8 mouse cellular contexts compared by ENCODE assay signal in the genomic region with DNA sequence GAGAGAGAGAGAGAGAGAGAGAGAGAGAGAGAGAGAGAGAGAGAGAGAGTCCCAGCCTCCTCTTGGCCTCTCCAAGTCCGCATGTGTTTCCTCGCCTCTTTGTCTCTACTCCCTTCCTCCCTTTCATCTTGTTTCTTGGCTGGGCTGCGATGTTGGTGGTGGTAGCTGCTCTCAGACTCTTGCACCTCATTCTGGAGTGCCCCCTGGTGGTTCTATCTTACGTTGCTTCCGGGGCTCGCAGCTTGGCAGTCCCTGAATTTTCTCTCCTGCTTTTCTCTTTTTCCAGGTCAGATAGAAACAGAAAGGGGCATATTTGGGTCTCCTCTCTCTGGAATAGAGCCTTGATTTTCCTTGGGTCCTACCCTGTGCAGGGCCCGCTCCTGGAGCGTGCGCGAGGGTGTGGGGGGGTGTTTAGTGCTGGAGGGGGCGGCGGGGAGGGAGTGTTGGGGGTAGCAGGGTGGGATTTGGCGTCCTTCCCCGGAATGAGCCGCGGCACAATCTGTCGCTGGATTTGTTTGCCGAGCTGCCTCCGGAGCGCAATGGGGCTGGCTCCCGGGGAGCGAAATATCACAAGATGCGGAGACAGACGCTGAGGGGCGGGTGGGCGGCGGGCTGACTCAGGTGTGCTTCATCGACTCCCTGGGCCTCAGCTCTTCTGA. TPM values are rescaled to one million over a fixed set of nuclear protein-coding genes. Genes with fewer than 3 reads are reported as not detected.
DNase-seq lines count a peak whose midpoint lies in the region; ATAC-seq and TF ChIP-seq lines count a peak whose summit lies in the region.

No protein-coding gene starts in this region.

- peak overlapping the region; percentile 40 for H3K4me2 ChIP-seq in embryonic facial prominence, embryonic 11.5 days (ENCODE audit: low read depth, low read length)
- H3K4me2 ChIP-seq in heart, embryonic 11.5 days, result peak overlapping the region; percentile 58
- H3K4me2 ChIP-seq in liver, embryonic 12.5 days, result peak overlapping the region; percentile 65
- peak overlapping the region; percentile 99 for H3K4me2 ChIP-seq in myocyte (ENCODE audit: low read depth)

- no peaks in the 10 kb centered on the region for H3K9me3 ChIP-seq in embryonic facial prominence, embryonic 11.5 days (replicated peaks; ENCODE audit: control insufficient read depth, low read length)
- H3K9me3 ChIP-seq in heart, embryonic 11.5 days (replicated peaks; ENCODE audit: control insufficient read depth, low read length), result no peaks in the 10 kb centered on the region
- H3K9me3 ChIP-seq in liver, embryonic 12.5 days (replicated peaks), result no peaks in the 10 kb centered on the region

- H3K36me3 ChIP-seq in embryonic facial prominence, embryonic 11.5 days (replicated peaks; ENCODE audit: control insufficient read depth, insufficient read depth, low read depth, low read length), result no peaks in the 10 kb centered on the region
- no peaks in the 10 kb centered on the region for H3K36me3 ChIP-seq in heart, embryonic 11.5 days (ENCODE audit: control insufficient read depth, insufficient read depth, low read length)
- no peaks in the 10 kb centered on the region for H3K36me3 ChIP-seq in liver, embryonic 12.5 days
- no peaks in the 10 kb centered on the region for H3K36me3 ChIP-seq in myocyte (ENCODE audit: control insufficient read depth, insufficient read depth)

- DNase-seq in left cerebral cortex, adult 18-20 months (ENCODE audit: low spot score in 2 of 2), result peak; percentile 74 to 79
- no peak for DNase-seq in left cerebral cortex, adult 11 months (ENCODE audit: low spot score)
- peak; percentile 80 for DNase-seq in embryonic facial prominence, embryonic 11.5 days (ENCODE audit: low spot score)
- DNase-seq in kidney, adult 9 months, result peak; percentile 81
- DNase-seq in spleen, postnatal 4 days (ENCODE audit: low spot score in 2 of 2), result peak; percentile 77 to 88

- 2% methylated on average over 28 of the region's 28 CpGs for WGBS in embryonic facial prominence, embryonic 11.5 days
- 3% methylated on average over 28 of the region's 28 CpGs for WGBS in heart, embryonic 11.5 days (ENCODE audit: insufficient replicate concordance)
- 4% methylated on average over 28 of the region's 28 CpGs for WGBS in liver, embryonic 12.5 days (ENCODE audit: insufficient replicate concordance)

- H3K27me3 ChIP-seq in embryonic facial prominence, embryonic 11.5 days (ENCODE audit: control insufficient read depth, insufficient read depth, low read length), result peaks cover 61% of the 10 kb centered on the region
- peaks cover 77% of the 10 kb centered on the region for H3K27me3 ChIP-seq in heart, embryonic 11.5 days (ENCODE audit: control insufficient read depth, insufficient read depth, low read length)
- H3K27me3 ChIP-seq in liver, embryonic 12.5 days (replicated peaks), result peaks cover 99% of the 10 kb centered on the region
- peaks cover 34% of the 10 kb centered on the region for H3K27me3 ChIP-seq in myocyte (ENCODE audit: control insufficient read depth, insufficient read depth, insufficient read length)

- 0 out of 2 replicates have a peak overlapping the region, but pooled peaks have one; percentile 34 for H3K9ac ChIP-seq in embryonic facial prominence, embryonic 11.5 days (replicated peaks; ENCODE audit: low read length)
- H3K9ac ChIP-seq in heart, embryonic 11.5 days (ENCODE audit: low read depth, low read length), result no peak overlapping the region
- no peak overlapping the region for H3K9ac ChIP-seq in liver, embryonic 12.5 days

- H3K27ac ChIP-seq in embryonic facial prominence, embryonic 11.5 days (replicated peaks; ENCODE audit: low read depth, low read length), result no peak overlapping the region
- no peak overlapping the region for H3K27ac ChIP-seq in heart, embryonic 11.5 days (ENCODE audit: low read depth, low read length)
- H3K27ac ChIP-seq in liver, embryonic 12.5 days, result no peak overlapping the region

- H3K4me3 ChIP-seq in embryonic facial prominence, embryonic 11.5 days (ENCODE audit: low read depth, low read length), result peak overlapping the region; percentile 7; the same call in 1 of the 2 replicates
- peak overlapping the region; percentile 60 for H3K4me3 ChIP-seq in heart, embryonic 11.5 days (ENCODE audit: low read depth, low read length)
- H3K4me3 ChIP-seq in liver, embryonic 12.5 days, result peak overlapping the region; percentile 43
- H3K4me3 ChIP-seq in myocyte, result peak overlapping the region; percentile 18

- no peak for TF ChIP-seq POLR2A in myocyte (IDR thresholded peaks at IDR 0.05; ENCODE audit: insufficient read length, low read depth)

- ATAC-seq in embryonic facial prominence, embryonic 11.5 days (replicated peaks; ENCODE audit: insufficient number of reproducible peaks, low FRiP score, low TSS enrichment, low read depth), result no peak
- ATAC-seq in heart, embryonic 11.5 days (replicated peaks; ENCODE audit: insufficient number of reproducible peaks, low FRiP score, low TSS enrichment), result no peak
- no peak for ATAC-seq in liver, embryonic 12.5 days

- H3K79me2 ChIP-seq in myocyte (ENCODE audit: control insufficient read depth, insufficient read depth), result no peaks in the 10 kb centered on the region

- H3K4me1 ChIP-seq in embryonic facial prominence, embryonic 11.5 days (ENCODE audit: control insufficient read depth, insufficient read depth, low read length), result peaks cover 8% of the 10 kb centered on the region
- H3K4me1 ChIP-seq in heart, embryonic 11.5 days (ENCODE audit: control insufficient read depth, insufficient read depth, low read length), result peaks cover 24% of the 10 kb centered on the region
- H3K4me1 ChIP-seq in liver, embryonic 12.5 days, result peaks cover 39% of the 10 kb centered on the region

- no peak overlapping the region for H3ac ChIP-seq in myocyte (ENCODE audit: control insufficient read depth, insufficient read length)

TF ChIP-seq in myocyte, 11 proteins besides CTCF, POLR2A, EP300 and RAD21:
- no peak for TF ChIP-seq E2F4 (IDR thresholded peaks at IDR 0.05; ENCODE audit: insufficient read depth)
- no peak for TF ChIP-seq CEBPB (IDR thresholded peaks at IDR 0.05; ENCODE audit: insufficient read depth, poor library complexity, severe bottlenecking)
- no peak for TF ChIP-seq USF1 (IDR thresholded peaks at IDR 0.05; ENCODE audit: low read depth)

RNA-seq across cellular contexts. Expression of gene Rtn4rl2, which starts 2.3 kb away (rescaled TPM):
- total RNA-seq in left cerebral cortex, adult 18-20 months (2021), result 10 to 100 TPM; 91.9 to 95.9 TPM
- polyA plus RNA-seq in embryonic facial prominence, embryonic 11.5 days (2014; fragmentation: Nextera tagmentation; extraction: Ambion mirVana), result 2.4 and 3.2 TPM in 2 replicates
- polyA plus RNA-seq in heart, embryonic 11.5 days (2014; fragmentation: Nextera tagmentation; extraction: Ambion mirVana), result 0.23 and 1.1 TPM in 2 replicates
- 0.29 and 0.31 TPM in 2 replicates for polyA plus RNA-seq in liver, embryonic 12.5 days (2016; fragmentation: Nextera tagmentation; extraction: Ambion mirVana)
- 0.13 TPM for polyA plus RNA-seq in myocyte (2012; fragmentation: generic; extraction: Trizol)

RNA-seq across cellular contexts. Expression of gene Slc43a3, which starts 47.6 kb away (rescaled TPM):
- under 1 TPM; 0.19 to 0.33 TPM for total RNA-seq in left cerebral cortex, adult 18-20 months (2021)
- polyA plus RNA-seq in embryonic facial prominence, embryonic 11.5 days (2014; fragmentation: Nextera tagmentation; extraction: Ambion mirVana), result 37.2 and 38.9 TPM in 2 replicates
- polyA plus RNA-seq in heart, embryonic 11.5 days (2014; fragmentation: Nextera tagmentation; extraction: Ambion mirVana), result 48.2 and 52.5 TPM in 2 replicates
- polyA plus RNA-seq in liver, embryonic 12.5 days (2016; fragmentation: Nextera tagmentation; extraction: Ambion mirVana), result 127 and 128 TPM in 2 replicates
- 4.5 TPM for polyA plus RNA-seq in myocyte (2012; fragmentation: generic; extraction: Trizol)

RNA-seq across cellular contexts. Expression of gene Slc43a1, which starts 50.1 kb away (rescaled TPM):
- under 1 TPM; 0.21 to 0.23 TPM for total RNA-seq in left cerebral cortex, adult 18-20 months (2021)
- polyA plus RNA-seq in embryonic facial prominence, embryonic 11.5 days (2014; fragmentation: Nextera tagmentation; extraction: Ambion mirVana), result 23.1 and 28.0 TPM in 2 replicates
- 36.1 and 41.4 TPM in 2 replicates for polyA plus RNA-seq in heart, embryonic 11.5 days (2014; fragmentation: Nextera tagmentation; extraction: Ambion mirVana)
- polyA plus RNA-seq in liver, embryonic 12.5 days (2016; fragmentation: Nextera tagmentation; extraction: Ambion mirVana), result 153 and 162 TPM in 2 replicates
- 2.0 TPM for polyA plus RNA-seq in myocyte (2012; fragmentation: generic; extraction: Trizol)

Comparison
In these comparisons a context has a peak if more than half of its experiments do, and no peak if none do; other contexts are left out.
1. H3K4me2 ChIP-seq: peak in every context shown above with its lines; median percentile 99 in myocyte; 65 in liver, embryonic 12.5 days; 58 in heart, embryonic 11.5 days; 40 in embryonic facial prominence, embryonic 11.5 days.
2. H3K4me3 ChIP-seq: peak in every context shown above with its lines; median percentile 60 in heart, embryonic 11.5 days; 43 in liver, embryonic 12.5 days; 18 in myocyte; 7 in embryonic facial prominence, embryonic 11.5 days.